Mouse (Mus musculus) heart, postnatal 25 days (tissue): ENCODE measurements at regions not wholly inside any gene's neighbourhood (a gene's known extent, or its start where the extent isn't known, plus 50 kb on each side); places are given as distances from the start of the nearest gene placed in this dataset.
A peak's percentile ranks its signal among the peaks of the same experiment; 100 is the strongest.

Experiments used
- DNase-seq: peaks from one replicate; pipeline ENCODE4 v3.0.0; 2022; ENCODE audit warnings: low spot score
- intact Hi-C: fragments of 180-260 bp; cut with DNase I; formaldehyde crosslinking; loops from one replicate; pipeline ENCODE4 v1.15.1; 2025

DNA sequence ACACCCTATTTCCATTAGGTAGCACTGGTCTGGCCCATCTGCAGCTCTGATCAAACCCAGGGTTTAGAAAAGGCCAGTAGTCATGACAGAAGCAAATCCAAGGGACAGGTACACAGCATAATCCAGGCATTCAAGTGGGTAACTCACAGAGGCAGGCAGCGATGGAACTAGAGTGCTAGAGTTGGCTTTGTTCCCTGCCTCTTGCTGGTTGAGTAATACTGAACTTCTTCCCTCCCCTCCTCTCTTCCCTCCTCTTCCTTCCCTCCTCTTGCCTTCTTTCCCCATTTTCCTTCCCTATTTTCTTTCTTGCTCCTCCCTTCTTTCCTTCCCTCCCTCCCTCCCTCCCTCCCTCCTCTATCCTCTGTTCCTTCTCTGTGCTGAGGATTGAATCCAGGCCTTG lies 133.1 kb upstream of the Zfp648 start:
- DNase-seq: no peak
- intact Hi-C loops: no loop called here

DNA sequence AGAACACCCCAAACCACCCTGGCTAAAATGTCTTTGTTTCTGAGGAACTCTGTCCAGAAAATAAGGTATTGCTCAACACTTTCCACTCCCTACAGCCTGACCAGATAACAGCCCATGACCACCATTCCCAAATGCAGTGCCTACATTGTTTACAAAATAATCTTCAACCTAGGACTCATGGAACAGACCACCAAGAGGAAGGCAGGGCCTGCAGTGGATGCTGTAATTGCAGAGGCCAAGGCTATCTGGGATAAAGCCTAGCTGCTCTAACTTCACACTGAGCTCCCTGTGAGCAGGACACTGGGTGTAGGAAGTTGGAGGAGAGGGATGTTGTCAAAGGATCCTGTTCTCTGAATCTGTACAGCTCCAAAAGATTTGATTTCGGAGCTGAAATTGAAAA lies 126.7 kb upstream of the Zfp648 start:
- no peak for DNase-seq
- intact Hi-C loops: no loop called here

DNA sequence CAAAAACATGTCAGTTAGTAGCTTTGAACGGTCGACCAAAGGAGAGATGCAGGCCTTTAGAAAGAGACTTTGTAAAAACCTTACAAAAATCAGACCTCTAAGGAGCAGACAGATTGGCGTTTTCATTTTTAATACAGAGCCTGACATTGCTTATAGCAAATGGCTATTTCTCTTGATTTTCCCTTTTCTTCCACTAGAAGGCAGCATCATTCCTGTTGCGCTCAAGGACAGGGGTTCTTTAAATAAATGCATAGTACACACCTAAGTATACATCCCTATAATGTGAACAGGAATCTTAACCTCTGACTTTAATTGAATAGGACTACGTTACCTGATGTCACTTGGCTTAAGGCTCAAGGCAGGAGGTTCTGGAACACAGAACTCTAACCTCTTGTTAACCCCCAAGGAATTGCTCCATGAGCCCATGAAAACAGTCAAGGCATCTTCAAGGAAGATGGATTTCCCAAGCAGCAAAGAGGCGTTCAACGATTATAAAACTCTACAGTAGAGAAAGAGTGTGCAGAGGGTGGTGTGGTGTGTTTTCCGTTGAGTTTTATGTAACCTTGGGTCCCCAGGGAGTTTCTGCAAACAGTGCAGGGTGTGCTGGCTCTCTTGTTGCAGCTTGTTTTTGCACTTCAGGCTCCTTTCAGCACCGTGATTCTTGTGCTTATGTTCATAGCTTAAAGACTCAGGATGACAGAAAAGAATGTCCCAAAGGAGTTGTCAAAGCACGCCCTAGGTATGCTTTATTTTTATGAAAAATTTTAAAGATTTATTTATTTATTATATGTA lies 124.1 kb upstream of the Zfp648 start:
- intact Hi-C loops: loop anchor here (5.0 kb wide), 1 partner anchor 105 kb away; no protein-coding TSS in a partner anchor
- DNase-seq: peak; percentile 13

DNA sequence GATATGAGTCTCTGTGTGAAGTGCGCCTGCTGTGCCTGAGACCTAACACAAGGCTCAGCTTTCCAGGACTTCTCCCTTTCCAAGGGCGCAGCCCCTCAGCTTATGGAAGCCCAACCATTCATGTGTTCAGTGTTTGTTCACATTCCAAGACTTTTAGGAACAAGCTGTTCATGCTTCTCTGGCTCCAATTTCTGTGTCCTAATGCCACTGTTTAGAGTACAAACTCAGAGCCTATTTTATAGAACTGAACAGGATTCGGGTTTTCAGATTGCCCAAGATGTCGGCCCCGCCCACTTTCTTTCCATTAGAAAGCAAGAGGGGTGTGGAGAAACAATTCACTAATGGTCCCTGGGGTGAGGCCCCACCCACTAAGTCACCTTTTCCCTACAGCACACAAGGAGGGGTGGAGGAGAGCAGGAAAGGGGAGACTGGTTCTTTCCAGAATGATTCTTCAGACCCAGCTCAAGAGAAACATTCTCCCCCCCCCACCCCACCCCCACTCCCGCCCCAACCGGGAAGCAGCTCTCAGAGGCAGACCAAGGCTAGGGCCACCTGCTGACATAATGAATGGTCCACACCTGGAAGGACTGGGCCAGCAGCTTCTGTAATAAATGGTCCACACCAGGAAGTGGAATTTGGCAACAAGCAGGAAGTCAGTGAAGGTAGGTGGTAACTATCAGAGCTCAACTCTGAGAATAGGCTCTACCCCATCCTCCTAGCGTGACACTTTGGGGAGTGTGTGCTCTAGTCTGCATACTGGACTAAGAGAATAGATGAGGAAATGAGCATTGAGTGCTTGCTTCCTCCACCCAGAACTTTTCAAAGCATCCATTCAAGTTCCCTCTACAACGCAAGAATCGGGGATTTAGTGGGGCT lies 120.2 kb upstream of the Zfp648 start:
- intact Hi-C loops: no loop called here
- DNase-seq: no peak

DNA sequence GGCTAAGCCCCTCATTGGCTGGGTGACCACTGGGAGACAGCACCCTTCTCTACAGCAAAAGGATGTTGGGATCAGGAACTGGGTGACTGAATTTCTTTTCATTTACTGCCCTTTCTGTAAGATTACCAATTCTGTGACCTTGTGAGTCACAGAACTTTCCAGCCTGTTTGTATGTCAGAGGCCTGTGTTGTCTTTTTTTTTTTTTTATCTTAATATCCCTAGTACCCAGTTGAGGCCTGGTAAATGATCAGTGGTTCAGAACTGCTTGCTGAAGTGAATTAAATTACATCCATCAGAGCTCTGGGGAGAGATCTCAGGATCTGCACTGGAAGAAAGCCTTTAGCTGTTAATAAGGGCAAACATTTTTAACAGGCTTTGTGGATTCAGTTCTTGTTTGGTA lies 114.8 kb upstream of the Zfp648 start:
- intact Hi-C loops: no loop called here
- no peak for DNase-seq

DNA sequence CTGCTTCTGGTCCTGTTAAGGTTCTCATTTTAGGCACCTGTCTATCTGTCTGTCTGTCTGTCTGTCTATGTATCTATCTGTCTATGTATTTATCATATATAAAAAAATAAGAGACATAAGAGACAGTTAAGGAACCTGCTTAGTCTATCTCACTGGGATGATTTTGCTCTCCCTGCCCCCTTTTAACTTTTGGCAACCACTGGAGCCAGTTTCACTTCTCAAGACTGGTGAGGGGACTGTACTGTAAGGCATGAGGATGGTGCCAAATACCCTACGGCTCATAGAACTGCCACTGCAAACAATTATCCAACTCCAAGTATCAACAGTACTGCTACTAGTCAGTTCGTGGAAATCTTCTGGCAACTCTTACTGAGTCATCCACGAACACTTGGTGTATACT lies 111.2 kb upstream of the Zfp648 start:
- no peak for DNase-seq
- intact Hi-C loops: no loop called here

DNA sequence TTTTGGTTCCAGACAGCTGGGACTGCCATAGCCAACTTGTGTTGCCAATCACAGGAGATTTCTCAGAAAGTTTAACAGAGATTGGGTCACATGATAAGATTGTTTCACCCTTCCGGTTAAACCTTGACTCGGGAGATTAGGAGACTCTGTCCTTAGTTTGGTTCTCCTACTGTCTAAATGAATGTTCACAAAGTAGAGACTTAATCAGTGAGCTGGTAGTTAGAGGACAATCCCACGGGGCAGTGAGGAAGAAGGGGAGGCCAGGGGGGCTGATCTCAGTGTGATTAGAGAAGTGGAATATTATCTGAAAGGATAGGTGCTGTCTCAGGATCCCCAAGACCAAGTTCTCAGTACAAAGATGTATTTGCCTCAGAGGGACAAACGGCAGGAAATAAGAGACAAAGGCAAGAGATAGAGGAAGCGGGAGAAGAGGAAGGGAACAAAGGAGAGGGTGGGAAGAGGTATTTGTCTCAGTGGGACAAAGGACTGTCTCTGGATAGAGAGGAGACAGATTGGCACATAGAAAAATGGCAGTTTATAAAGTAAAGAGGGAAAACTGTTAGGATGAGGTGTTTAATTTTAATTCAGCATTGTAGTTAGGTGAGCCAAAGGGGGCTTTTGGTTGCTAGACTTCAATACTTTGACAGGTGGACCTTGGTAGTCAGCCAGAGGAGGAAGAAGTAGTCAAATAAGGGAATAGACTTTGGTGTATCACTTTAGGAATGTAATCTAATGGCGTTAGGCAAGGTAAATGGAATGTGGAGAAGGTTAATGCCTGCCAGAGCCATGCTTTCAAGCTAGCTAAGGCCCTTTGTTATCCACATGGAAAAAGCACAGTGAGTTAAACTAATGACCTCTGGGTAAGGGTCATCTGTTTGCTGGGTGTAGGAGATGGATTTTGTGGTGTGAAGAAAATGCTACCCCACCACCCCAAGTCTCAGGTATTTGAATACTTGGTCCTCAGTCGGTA lies 110.2 kb upstream of the Zfp648 start:
- no peak for DNase-seq
- intact Hi-C loops: no loop called here

DNA sequence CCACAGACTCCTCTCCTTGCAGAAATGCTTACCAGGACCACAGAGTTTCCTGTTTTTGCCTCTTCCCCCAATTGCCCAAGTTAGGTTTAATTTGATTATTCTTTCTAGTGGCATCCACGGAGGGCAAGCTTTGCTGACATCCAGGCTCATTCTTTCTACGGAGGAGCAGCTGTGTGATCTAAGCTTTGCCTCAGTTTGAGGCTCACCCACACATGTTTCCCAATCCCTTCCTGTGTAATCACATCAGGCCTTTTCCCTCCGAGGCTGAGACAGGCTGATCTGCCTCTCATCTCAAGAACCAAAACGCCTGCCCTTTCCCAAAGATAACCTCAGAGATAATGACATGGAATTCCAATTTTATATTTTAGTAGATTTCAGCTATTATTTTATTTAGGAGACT lies 107.4 kb upstream of the Zfp648 start:
- intact Hi-C loops: no loop called here
- DNase-seq: no peak

DNA sequence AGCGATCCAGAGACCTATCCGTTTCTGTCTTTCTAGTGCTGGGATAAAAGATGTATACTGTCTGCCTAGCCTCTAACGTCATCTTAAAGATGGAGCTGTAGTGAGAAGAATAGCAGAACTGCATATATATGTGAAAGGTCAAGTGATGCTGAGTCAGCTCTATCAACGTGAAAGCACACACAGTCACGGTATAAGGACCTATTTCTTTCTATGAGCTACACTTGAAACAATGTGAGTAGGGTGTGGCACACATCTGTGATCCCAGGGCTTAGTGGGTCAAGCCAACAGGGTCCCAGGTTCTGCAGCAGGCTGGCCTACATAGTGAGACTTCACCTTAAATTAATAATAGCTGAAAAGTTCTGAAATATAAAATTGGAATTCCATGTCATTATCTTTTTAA lies 106.6 kb upstream of the Zfp648 start:
- DNase-seq: no peak
- intact Hi-C loops: no loop called here

DNA sequence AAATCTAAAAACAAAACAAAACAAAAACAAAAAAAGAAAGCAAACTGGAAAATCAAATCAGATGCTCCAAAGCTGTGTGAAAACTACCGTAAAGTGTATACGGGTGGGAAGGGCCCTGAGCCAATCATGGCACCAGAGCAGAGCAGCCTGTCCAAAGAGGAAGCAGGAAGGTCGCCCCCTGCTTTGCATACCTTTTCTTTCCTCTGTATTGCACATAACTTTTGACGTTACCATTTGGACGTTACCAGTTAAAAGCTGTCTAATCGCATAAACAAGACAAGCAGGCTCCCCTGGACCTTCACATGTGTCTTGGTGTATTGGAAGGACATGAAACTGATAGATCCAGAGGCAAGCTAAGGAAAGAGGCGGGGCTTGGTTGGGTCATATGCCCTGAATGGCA lies 104.9 kb upstream of the Zfp648 start:
- DNase-seq: no peak
- intact Hi-C loops: no loop called here

DNA sequence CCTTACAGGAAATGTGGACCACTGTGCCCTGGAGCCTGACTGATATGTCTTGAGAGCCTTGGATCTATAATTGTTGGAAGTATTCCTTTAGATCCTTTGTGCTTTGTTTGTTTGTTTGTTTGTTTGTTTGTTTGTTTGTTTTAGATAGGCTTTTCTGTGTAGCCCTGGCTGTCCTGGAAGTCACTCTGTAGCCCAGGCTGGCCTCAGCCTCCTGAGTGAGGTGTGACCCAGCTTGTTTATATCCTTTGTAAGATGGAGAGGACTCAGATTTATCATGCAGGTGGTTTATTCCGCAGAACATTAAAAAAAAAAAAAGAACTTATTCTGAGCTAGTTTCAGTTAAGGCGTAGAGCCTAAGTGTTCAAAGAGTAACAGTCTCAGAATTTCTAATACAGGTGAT lies 104.1 kb upstream of the Zfp648 start:
- intact Hi-C loops: no loop called here
- DNase-seq: no peak

DNA sequence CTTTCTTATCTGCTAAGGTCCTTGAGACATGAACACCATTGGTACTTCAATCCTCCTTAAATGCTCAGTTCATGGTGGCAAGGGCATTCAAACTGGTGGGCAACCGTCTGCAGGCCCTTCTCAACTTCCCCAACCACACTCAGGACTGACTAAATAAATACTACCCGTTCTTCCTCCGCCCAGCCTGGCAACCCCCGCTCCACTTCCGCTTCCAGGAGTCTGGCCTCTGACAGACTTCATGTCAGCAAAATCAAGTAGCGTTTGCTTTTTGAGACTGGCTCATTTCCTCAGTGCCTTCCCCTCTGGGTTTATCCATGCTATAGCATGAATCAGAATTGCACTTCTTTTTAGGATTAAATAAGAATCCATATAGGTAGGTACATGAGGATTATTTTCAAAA lies 103.3 kb upstream of the Zfp648 start:
- DNase-seq: no peak
- intact Hi-C loops: no loop called here

DNA sequence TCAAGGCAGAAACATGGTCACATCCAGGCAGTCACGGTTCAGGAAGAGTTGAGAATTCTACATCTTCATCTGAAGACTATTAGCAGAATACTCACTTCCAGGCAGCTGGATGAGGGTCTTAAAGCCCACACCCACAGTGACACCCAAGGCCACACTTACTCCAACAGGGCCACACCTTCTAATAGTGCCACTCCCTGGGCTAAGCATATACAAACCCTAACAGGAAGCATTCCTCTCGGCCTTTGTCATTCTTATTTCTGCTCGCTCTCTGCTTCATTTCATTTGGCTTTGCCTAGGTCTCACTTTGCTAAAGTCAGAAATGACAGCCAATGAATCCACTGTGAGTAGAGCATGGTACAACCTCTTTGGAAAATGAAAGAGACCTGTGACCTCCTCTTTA lies 100.4 kb upstream of the Zfp648 start:
- no peak for DNase-seq
- intact Hi-C loops: loop anchor here (5.0 kb wide), 1 partner anchor 68 kb away; no protein-coding TSS in a partner anchor

DNA sequence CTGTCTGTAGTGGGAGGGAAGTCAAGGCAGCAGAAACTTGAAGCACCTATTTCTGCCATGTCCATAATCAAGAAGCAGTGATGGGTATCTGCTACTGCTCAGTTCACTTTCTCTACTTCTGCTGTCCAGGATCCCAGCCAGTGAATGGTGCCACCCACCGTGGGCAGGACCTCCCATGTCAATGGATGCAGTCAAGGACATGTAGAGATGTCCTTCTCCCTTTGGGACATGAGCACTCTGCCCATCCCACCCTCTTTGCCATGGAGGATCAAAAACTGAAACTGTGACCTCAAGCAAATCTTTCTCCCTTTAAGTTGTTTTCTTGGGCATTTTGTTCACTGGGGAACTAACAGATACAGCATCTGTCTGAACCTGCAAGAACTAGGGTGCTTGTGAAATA lies 99.6 kb upstream of the Zfp648 start:
- no peak for DNase-seq
- intact Hi-C loops: loop anchor here (5.0 kb wide), 1 partner anchor 69 kb away; no protein-coding TSS in a partner anchor

DNA sequence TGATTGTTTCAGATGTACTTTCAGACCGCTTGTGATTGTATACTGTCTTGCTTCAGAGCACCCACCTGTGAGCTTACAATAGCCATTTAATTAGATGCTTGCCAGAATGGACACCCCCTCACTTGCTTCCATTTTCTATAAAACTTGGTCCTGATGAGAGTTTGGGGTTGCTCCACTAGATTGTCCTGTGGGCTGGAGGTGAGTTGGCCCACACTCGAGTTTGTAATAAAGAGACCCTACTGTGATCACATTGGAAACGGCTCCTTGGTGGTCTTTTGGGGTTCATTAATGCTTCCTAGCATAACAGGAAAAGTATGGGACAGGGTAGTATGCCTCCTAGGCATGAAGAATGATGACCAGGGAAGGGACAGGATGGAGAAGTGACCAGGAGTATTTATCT lies 98.8 kb upstream of the Zfp648 start:
- intact Hi-C loops: loop anchor here (5.0 kb wide), 1 partner anchor 70 kb away; no protein-coding TSS in a partner anchor
- no peak for DNase-seq

DNA sequence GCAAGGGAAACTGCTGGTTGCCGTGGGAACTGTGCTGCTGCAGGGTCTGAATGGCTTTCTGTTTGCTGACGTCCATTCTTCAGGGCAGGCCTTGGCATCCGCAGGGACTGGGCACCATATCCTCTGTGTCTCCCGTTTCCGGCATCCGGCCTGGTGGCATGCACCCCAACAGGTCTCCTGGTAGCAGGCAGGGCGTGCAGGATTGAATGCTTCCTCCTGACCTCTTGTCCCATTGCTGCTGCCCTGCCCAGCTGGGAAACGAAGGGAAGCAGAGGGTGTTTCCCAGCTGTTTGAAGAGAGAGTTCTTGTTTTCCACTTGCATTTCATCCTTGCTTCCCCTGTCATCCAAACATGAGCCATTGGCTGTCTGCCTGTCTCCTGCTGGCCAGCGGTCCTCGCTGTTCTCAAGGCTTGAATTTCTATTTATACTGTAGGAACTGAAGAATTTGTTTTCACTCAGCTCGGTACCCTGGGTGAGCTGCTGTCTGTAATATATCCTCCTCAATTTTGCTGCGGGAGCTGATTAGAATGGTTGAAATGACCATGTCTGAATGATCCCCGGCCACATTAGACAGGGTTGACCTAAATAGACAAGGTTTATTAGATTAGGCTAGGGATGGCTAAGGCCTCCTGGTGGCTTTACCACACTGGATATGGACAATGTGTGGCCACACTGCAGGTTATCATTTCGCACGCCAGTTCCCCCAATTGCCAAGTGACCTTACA lies 98.0 kb upstream of the Zfp648 start:
- peak; percentile 74 for DNase-seq
- intact Hi-C loops: loop anchor here (5.0 kb wide), 1 partner anchor 71 kb away; no protein-coding TSS in a partner anchor

DNA sequence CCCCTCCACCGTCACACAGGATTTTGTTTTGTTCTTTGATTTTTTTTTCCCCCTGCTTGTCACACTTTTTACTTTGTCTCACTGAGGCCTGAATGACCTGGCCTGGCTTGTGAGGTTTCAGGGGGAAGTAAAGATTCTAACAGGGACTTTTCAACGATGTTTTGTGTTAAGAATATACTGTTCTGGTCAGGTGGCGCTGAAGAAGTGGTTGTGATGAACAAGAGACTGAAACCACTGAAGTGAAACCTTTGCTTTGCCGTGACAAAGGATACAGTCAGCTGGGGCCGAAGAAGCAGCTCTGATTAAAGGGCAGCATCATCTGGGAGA lies 97.4 kb upstream of the Zfp648 start:
- no peak for DNase-seq
- intact Hi-C loops: loop anchor here (5.0 kb wide), 1 partner anchor 71 kb away; no protein-coding TSS in a partner anchor

DNA sequence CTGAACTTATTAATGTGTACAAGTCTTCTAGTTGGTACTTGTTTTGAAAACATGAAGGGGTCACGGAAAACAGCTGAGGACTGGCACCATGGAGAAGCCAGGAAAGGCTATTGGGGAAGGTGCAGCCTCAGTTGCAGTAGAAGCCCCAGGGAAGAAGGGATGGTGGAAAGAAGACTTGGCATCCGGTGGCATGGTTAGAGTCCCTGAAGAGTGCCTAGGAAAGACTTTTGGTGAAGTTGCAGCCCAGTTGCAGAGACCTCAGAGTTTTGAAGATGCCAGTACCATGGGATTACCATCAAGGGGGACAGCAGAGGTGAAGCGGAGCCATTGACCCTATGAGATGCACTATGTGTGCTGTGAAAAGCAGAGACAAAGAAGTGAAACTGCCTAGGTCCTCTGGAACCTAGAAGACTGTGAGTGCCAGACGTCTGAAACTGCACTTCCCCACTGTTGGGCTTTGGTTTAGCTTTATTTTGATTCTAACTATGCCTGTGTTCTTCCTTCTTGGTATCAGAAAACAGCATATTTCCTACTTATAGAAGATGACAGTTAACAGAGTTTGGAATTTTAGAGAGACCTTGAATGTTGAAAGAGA lies 96.9 kb upstream of the Zfp648 start:
- DNase-seq: no peak
- intact Hi-C loops: loop anchor here (5.0 kb wide), 1 partner anchor 72 kb away; no protein-coding TSS in a partner anchor

DNA sequence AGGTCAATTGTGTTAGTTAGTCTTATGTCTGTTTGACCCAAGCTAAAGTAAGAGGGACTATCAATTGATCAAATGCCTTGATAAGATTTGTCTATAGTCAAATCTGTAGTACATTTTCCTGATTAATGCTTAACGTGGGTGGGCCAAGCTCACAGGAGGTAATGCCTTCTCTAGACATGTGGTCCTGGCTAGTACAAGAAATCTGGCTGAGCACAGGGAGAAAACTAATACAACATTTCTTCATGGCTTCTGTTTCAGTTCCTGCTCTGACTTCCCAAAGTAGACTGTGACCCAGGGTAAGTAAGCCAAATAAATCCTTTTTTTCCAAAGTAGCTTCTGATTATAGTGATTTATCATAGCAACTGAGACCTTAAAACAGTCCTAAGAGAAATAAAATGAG lies 96.2 kb upstream of the Zfp648 start:
- no peak for DNase-seq
- intact Hi-C loops: loop anchor here (5.0 kb wide), 1 partner anchor 72 kb away; no protein-coding TSS in a partner anchor
